Mouse (Mus musculus): ENCODE data around the gene Man1a.

Gene Man1a

DNA sequence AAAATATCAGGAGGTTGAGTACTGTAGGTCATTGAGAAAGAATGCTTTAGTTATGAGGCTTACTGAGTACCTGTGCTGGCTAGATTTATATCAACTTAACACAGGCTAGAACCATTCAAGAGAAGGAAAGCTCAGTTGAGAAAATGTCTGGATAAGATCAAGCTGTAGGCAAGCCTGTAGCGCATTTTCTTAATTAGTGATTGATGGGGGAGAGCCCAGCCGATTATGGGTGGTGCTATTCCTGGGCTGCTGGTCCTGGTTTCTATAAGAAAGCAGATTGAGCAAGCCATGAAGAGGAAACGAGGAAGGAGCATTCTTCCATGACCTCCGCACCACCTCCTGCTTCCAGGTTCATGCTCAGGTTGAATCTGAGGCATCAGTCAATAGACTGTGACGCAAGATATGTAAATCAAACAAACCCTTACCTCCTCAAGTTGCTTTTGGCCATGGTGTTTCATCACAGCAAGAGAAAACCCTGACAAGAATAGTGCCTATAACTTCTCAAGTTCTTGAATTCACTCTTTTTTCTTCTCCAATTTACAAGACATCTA is 58.4 kb downstream of the Man1a start:
- DNase-seq (ENCODE audit: low spot score in 2 of 2), result no peak

DNA sequence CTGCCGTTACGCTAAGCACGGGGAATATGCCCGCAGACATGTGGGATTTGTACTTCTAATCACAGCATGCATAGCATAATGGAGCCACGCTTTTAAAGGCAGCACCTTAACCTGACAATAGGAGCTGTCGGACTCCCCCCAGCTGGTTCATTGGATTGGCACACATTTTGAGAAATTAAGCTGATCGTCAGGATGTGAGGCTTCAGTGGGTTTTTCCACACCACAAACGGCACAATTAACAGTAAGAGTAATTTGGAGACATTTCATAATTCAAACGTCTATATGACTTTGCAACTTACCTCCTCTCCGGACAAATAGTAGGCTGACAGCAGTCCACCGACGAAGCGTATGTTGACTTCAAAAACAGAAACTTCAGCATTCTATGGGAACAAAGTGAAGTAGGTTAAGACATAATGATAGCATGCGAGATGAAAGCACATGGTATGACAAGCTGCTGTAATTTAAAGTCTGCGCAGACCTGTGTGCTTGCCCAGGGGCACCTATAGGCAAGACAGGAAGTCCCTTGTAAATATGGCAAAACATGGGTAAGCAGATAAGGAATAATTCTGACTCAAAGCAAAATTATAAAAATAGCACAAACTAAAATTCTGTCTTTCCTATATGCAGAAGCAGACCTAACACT is 62.2 kb downstream of the Man1a start:
- no peak for DNase-seq (ENCODE audit: low spot score in 2 of 2)

DNA sequence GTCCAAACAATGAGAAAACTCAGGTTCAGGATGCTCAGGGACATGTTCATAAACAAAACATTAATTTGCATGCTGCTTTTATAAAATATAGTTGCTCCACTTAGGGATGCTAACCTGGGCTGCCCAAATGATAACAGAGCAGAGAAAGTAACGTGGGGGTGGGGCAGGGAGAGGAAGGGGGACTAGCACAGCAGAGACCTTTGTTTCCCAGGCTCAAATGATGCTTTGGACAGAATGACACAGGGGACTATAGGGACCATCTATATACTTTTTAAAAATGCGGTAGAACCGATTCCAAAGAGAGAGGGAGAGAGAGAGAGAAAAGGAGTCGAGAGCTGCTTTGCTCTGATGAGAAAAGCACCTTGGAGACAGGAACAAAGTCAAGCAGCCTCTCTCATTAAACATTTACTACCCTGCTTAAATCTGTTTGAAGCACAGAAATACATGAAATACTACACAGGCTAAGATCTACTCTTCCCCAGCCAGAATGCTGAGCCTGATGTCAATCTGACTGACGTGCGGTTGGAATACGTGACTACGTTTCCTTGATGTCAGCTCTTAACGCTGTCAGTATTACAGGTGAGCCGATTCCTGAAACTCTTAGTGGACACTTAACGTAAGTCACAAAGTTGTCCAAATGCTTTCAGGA is 63.1 kb downstream of the Man1a start:
- no peak for DNase-seq (ENCODE audit: low spot score in 2 of 2)

DNA sequence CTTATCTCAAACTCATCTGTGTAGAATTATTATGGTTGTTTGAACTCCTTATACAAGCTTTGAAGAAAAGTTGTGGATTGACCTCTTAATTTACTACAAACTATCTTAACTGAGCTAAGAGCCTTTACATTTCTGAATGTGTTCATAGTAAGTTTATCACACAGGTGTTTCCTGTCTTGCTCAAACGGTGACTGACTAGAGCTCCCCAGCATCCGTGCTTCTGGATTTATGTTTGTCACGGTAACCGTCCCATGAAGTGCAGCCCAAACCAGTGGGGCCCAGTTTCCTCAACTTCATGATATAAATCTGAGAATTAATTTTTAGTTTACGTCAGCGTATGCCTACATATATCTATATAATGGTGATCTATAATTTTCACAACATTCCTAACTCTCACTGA is 67.3 kb downstream of the Man1a start:
- DNase-seq (ENCODE audit: low spot score in 2 of 2), result no peak

DNA sequence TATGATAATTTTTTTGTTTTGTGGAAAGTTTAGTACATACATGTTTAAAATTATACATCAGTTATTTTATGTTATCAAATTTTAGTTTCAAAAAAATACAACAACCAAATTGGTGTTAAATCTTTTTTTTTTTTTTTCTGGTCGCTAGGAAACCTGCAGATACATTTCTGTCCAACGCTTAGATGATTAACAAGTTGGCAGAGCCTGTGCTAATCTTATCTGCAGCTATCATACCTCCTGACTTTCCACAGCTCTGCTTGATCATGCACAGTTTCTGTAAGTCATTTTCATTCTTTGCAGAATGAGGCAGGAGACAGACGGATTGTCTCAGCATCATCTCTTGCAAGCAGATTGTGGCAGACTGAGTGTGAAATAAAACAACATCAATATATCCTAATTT is 69.5 kb downstream of the Man1a start:
- DNase-seq (ENCODE audit: low spot score in 2 of 2), result no peak

DNA sequence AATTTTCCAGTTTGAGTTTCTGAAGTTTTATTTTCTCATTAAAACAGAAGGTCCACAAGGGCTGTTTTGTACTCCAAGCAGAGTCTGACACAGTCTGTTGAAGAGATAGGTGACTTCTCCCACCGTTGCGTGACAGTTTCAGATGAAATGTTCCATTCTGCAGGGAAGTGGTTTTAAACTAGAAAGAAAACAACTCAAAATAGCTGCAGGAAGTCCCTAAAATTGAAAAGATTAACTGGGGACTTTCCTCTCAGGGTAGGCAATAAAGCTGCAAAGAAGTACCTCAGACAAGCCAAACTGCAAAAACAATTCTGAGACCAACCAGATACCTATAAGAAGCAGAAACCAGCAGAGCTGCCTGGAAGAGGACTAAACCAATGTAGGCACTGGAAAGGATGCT is 70.6 kb downstream of the Man1a start:
- no peak for DNase-seq (ENCODE audit: low spot score in 2 of 2)

DNA sequence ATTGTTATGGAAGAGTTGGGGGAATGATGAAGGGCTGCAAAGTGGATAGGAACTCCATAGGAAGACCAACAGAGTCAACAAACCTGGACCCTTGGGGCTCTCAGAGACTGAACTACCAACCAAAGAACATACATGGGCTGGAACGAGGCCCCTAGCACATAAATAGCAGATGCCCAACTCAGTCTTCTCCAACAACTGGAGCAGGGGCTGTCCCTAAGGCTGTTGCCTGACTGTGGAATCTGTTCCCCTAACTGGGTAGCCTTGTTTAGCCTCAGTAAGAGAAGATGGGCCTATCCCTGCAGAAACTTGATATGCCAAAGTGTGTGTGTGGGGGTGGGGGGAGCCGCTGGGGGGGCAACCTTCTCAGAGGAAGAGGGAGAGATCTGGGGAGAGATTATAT is 73.5 kb downstream of the Man1a start:
- DNase-seq (ENCODE audit: low spot score in 2 of 2), result no peak

DNA sequence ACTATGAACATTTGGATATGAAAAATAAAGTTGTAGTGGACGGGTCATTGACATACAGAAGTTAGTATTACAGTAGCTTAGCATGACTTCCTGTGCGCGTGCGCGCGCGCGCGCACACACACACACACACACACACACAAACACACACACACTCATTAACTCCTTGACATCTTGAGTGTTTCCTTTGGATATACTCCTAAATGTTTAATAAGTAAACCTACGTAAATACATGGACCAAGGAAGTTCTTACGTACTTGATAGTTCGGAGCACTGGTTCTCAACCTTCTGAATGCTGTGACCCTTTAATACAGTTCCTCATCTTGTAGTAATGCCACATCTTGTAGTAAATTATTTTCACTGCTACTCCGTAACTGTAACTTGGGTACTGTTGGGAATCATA is 79.1 kb downstream of the Man1a start:
- no peak for DNase-seq (ENCODE audit: low spot score in 2 of 2)

DNA sequence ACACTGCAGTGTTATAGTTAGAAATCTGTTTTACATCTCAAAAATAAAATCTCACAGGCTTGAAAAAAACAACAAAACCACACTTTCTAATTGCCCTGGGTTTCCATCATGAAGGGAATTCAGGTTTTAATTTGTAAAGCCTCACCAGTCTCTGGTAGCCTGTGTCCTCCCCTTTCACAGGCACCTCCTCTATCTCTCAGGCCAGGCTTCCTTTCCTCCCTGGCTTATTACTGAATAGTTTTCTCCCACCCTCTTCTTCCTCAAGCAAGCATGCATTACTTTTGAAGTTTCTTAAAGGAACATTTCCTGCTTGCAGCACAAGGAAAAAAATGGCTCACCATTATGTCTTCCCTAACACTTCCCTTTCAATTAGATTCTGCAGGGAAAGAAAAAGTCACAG is 80.2 kb downstream of the Man1a start:
- no peak for DNase-seq (ENCODE audit: low spot score in 2 of 2)

DNA sequence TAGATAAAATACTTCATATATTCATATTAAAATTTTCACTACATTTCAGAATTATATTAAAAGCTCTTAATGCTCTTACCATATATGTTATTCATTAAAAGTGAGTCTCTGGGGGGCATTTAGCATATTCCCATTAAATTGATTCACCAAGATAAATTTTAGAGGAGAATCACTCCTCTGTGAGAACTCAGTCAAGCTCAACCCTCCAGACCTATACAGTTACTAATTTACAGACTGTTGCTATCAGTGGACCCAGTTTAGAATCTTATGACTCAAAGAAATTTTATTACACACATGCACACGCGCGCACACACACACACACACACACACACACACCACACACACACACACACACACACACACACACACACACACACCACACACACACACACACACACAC is 81.8 kb downstream of the Man1a start:
- DNase-seq (ENCODE audit: low spot score in 2 of 2), result no peak

DNA sequence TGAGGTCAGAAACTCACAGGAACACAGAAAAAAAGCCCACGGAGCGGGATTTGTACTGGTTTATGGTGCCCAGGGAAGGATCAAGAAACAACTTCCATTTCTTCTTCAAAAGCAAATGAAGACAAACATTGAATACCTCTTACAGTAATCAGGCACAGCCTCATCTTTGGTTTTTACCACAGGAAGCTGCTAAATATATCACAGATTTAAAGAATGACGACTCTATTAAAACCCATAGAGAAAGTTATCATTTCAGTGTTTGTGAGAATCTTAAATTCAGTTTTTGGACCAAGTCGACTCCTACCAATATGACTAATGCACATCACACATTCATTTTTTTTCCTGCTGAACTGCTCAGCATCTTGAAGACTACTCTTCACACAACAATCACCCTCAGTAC is 86.0 kb downstream of the Man1a start:
- DNase-seq (ENCODE audit: low spot score in 2 of 2), result no peak

DNA sequence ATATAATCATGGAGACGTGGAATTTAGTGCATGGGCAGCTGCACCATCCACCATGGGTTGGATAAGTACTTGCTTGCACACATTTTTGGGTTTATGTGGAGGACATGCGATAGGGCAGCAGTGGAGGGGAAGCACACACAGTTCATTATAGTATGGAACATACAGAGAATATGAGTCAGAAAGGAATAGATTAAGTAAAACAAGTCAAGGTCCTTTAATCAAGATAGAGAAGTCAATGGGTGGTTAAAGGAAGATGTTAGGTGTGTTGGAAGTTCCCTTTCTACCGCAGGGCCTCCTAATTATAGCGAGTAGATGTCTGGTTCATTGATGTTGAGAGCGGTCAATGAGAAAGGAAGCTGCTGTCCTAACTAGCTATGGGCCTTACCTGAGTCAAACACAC is 91.5 kb downstream of the Man1a start:
- no peak for DNase-seq (ENCODE audit: low spot score in 2 of 2)

DNA sequence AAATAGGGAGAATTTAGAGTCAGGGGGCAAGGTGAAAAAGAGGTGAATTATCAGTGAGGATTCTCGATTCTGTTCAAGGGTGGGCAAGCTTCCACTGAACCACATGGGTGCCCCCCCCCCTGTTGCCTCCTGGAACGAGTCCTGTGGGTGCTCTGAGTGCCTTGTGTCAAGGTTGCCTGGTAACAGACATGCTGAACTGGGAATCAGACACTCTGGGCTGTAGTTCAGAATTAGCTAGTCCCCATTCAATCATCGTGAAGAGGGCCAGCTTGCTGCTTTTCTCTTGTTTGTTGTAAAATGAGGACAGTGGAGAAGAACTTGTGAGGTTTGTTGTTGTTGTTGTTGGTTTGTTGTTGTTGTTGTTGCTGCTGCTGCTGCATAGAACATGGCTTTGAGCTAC is 92.3 kb downstream of the Man1a start:
- DNase-seq (ENCODE audit: low spot score in 2 of 2), result peak in 1 of 2 experiments; percentile 6

DNA sequence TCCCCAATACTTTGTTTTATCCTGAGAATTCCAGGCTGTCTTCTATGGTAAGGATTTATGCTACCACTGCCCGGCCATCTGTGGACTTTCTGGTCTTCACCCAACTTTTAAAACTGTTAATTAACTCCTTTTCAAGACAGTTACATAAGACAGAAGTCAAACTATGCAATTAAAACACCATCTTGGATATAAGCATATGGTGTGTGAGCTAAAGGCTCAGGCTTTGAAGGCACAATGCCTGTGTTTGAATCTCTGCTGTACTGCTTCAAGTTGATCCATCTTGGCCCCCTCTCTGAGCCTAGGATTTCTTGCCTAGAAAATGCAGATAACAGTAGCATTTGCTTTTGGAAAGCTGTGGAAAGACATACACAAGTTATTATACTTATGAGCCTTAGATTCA is 97.8 kb downstream of the Man1a start:
- DNase-seq (ENCODE audit: low spot score in 2 of 2), result no peak

DNA sequence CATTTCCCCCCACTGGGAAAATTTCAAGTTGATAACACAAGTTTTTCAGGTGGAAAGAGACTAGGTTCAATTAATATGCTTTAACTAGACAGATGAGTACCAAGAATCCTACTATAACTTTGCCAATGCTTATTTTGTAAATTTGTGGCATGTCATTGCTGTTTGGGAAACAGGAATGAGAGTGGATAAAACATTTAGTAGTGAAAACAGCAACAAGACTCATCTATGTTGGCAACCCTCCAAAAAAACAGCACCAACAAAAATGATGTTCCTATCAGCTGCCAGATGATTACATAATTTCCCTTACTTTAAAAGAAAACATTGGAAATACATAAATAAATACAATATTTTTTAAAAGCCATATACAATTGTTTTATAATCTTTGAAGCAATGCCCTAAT is 102.2 kb downstream of the Man1a start:
- DNase-seq (ENCODE audit: low spot score in 2 of 2), result no peak

DNA sequence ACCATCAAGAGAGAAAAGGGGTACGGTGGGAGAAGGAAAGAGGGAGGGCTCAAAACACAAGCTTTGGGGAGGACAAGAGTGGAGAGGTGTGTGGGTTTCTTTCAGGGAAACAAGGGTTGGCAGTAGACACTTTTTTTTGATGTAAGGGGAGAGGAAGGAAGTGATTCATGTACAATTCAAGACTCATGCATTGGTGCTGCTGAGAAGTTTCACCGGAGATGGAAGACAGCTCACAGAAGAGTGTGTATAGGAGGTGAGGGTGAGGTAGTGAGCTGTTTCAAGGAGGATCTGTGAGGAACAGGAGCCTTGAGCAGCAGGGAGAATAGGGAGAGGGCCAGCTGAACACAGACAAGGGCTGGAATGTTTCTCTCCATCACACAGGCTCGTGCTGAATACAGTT is 116.7 kb downstream of the Man1a start:
- no peak for DNase-seq (ENCODE audit: low spot score in 2 of 2)

DNA sequence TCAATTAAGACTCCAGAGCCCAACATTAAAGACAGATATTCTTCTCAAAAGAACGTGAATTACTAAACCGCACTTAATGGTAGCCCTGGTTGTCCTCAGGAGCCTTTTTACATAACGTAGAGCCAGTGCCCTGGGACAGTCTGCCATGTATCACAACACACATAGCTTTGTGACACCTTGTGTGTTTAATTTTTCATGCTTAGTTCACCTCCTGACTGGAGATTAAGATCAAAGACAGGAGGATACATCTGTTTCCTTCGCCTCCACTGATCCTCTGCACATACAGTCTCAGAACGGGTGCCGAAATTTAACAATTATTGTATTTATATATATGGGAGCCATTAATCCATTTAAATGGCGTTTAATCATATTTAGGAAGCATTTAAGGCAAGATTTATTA is 134.8 kb downstream of the Man1a start:
- no peak for DNase-seq (ENCODE audit: low spot score in 2 of 2)

DNA sequence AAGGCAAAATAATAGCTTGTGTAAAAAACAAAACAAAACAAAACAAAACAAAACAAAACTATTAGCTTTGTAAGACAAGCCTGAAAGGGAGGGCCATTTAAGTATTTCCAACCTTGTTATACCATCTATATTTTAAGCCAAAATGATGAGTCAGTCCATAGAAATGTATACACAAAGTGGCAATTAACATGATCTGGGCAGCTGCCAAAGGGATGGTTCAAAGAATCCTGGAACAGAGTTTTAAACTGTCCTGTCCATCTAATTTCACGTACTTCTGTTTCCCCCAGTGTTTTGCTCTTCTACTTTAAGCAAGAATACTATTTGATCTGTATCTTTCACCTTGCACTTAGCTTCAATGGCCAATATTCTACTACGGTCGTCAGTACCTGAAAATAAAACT is 138.2 kb downstream of the Man1a start:
- DNase-seq (ENCODE audit: low spot score in 2 of 2), result no peak

DNA sequence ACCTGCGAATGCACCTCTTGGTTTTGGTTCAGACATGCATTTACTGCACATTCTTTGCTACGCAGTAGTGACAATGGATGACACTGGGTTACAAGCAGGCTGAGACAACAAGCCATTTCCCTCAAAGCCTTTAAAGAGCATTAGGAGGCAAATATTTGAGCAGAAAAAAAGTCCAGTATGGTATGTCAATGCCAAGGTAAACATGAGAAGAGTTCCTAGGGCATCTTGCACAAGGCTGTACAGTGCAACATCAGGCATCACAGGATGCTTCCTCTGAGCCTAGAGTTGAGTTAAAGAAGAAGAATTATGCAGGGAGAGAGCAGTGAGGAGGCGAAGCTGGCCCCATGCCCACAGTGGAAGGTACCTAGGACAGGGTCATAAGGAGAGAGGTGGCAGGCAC is 140.3 kb downstream of the Man1a start:
- DNase-seq (ENCODE audit: low spot score in 2 of 2), result no peak

DNA sequence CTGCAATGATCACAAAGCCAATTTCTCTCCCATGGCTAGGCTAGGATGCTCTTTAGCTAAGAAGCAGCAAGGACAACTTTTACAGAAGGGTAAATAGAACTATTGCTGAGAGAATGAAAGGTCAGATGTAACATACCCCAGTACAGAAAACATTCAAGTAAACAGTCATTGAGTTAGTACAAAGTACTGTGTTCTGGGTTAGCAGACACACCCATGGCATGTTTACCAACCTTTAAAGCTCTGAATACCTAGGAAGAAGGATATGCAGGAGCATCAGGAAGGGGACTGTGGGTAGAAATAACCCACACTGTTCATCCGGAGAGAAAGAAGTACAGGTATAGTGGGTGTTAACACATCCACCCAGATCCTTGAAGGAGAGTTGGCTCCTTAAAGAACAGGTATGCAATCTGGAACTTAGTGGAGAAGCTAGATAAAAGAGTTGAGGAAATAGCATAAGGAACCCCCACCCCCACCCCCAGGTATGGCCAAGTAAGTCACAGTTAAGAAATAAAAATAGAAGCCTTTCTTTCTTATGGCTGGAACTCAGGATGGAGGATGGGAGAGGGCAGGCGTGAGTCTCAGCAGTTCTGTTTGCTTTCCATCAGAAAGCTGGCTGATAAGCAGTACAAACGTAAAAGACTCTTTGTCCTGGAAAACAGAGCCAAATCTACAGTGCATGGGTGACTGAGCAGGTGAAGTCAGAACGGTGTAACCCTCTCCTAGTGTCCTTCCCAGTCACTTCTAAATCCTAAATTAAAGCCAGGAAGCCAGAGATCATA is 146.5 kb downstream of the Man1a start:
- DNase-seq (ENCODE audit: low spot score in 2 of 2), result no peak

DNA sequence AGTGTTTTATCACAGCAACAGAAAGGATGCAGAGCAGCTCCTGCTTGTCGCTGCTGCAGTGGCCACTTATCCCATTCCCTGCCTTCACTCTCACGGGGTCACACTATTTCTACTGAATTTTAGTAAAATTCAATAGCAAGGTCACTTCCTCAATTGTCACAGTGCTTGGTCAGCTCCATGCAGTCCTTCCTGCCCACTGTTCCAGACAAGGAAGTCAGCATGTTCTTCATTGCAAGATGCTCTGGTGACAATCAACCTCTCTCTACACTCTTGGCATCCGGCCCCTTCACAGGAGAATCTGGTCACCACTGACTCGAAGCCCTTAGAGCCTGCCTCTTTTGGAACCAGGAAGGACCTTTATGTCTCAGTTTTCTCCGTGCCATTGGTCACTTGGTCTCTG is 148.5 kb downstream of the Man1a start:
- peak in 1 of 2 experiments; percentile 15 for DNase-seq (ENCODE audit: low spot score in 2 of 2)

DNA sequence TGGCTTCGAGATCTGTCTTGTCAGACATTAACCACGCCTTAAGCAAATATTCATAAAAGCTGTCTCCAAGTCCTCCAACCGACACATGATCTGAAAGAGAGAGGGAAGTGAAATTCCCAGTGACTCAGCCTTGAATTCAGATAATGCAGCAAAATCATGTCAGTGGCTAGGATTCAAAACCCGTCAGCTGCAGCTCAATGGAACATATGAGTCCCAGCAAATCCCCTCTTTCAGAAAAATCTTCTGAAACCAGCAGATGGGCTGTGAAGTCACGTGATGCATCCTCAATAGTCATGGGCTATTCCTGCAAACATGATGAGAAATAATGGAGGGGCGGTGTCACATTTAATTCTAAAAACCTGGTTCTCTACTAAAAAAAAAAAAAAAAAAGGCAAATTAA is 151.0 kb downstream of the Man1a start:
- DNase-seq (ENCODE audit: low spot score in 2 of 2), result no peak

DNA sequence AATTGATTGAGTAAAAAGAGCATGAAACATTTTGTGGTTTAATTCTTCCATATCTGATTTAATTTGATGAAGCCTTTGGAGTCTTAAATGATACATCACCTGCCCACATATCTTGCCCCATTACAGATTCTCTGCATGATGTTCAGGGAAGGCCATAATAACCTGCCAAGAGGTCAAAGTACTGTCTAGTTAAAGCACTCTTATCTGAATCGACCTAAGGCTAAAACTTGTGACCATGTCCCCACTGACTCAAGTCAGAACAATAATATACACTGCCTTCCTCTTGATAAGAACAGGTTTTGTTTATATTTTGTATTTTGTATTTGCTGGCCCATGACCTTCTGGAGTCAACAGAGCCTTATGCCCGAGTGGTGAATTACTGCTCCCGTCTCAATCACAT is 154.2 kb downstream of the Man1a start:
- no peak for DNase-seq (ENCODE audit: low spot score in 2 of 2)
